Mouse (Mus musculus) lung, embryonic 14.5 days (tissue): ENCODE data around the gene Stk10. TPM values are rescaled to one million over a fixed set of nuclear protein-coding genes. Genes with fewer than 3 reads are reported as not detected.

Experiments used
- ATAC-seq: fragments of 200-750 bp; cut with Nextera tagmentation; 2 replicates; pipeline ENCODE4 v1.8.0; 2017; ENCODE audit warnings: mild to moderate bottlenecking, moderate TSS enrichment, moderate library complexity; ENCODE audit not compliant: insufficient read depth
- DNase-seq: peaks from one replicate; pipeline ENCODE4 v3.0.0-alpha.2; 2015
- H3K27ac ChIP-seq: fragments of 300-500 bp; sonication (generic); 2 replicates; pipeline ENCODE4 v1.5.1; 2014; ENCODE audit warnings: low read depth, mild to moderate bottlenecking, moderate library complexity
- H3K27me3 ChIP-seq: fragments of 300-500 bp; sonication (generic); 2 replicates; pipeline ENCODE4 v1.6.1; 2014; ENCODE audit warnings: low read length, control low read depth; ENCODE audit not compliant: insufficient read depth
- H3K36me3 ChIP-seq: fragments of 300-500 bp; sonication (generic); 2 replicates; pipeline ENCODE4 v1.6.1; 2014; ENCODE audit warnings: control low read depth; ENCODE audit not compliant: insufficient read depth
- H3K4me1 ChIP-seq: fragments of 300-500 bp; sonication (generic); 2 replicates; pipeline ENCODE4 v1.6.1; 2014; ENCODE audit warnings: antibody characterized with exemption, control low read depth; ENCODE audit not compliant: insufficient read depth
- H3K4me2 ChIP-seq: fragments of 300-500 bp; sonication (generic); 2 replicates; pipeline ENCODE4 v1.6.1; 2014; ENCODE audit warnings: mild to moderate bottlenecking
- H3K4me3 ChIP-seq: fragments of 300-500 bp; sonication (generic); 2 replicates; pipeline ENCODE4 v1.5.1; 2014; ENCODE audit warnings: low read depth, low read length
- H3K9ac ChIP-seq: fragments of 300-500 bp; sonication (generic); 2 replicates; pipeline ENCODE4 v1.6.1; 2014
- H3K9me3 ChIP-seq: fragments of 300-500 bp; sonication (generic); 2 replicates; pipeline ENCODE4 v1.6.1; 2016; ENCODE audit warnings: low read depth, low read length, control low read depth
- CTCF ChIP-seq: IDR thresholded peaks from 2 replicates; pipeline ENCODE4 v1.5.1; 2016; ENCODE audit warnings: antibody characterized with exemption, low read depth
- WGBS: fragments of 180-500 bp; shearing (Covaris S2); extraction: QIAGEN DNeasy Blood & Tissue Kit; methylation state at CpG from one replicate; pipeline ENCODE4 v1.1.7; 2014; 5-methylcytosine and 5-hydroxymethylcytosine counted together
- polyA plus RNA-seq: library from polyadenylated mRNA; unstranded; fragments of >200 nt; fragmentation: Nextera tagmentation; extraction: Ambion mirVana; gene quantifications from 2 replicates; pipeline ENCODE4 v1.2.1, GENCODE M21; 2014

Stk10 gene
- polyA plus RNA-seq, 1 experiment from 2014 or later, result 2.0 TPM

GRCm38 (mm10) chr11:32622479-32623190 lies 89.5 kb downstream of the Stk10 start:
- DNase-seq (no peak), ATAC-seq (no peak)
- Histone ChIP-seq H3K4me2 (no peak overlapping the region), H3K9ac (no peak overlapping the region), H3K9me3 (no peaks in the 10 kb centered on the region), H3K27ac (no peak overlapping the region), H3K4me1 (peaks cover 9% of the 10 kb centered on the region), H3K4me3 (no peak overlapping the region), H3K36me3 (0 out of 2 replicates have a peak, but pooled peaks cover 4% of the 10 kb centered on the region), H3K27me3 (no peaks in the 10 kb centered on the region)
- WGBS, result 84% methylated on average over 13 of the region's 13 CpGs
- no peak for TF ChIP-seq CTCF

- no peak overlapping the region for H3K4me2 ChIP-seq
- 0 out of 2 replicates have a peak, but pooled peaks cover 1% of the 10 kb centered on the region for H3K36me3 ChIP-seq
- DNase-seq, result no peak
- no peak overlapping the region for H3K27ac ChIP-seq
- H3K4me3 ChIP-seq, result no peak overlapping the region
- ATAC-seq, result no peak
- 77% methylated on average over 5 of the region's 5 CpGs for WGBS
- no peaks in the 10 kb centered on the region for H3K9me3 ChIP-seq
- H3K27me3 ChIP-seq, result no peaks in the 10 kb centered on the region
- no peak overlapping the region for H3K9ac ChIP-seq
- TF ChIP-seq CTCF, result no peak
- H3K4me1 ChIP-seq, result peaks cover 9% of the 10 kb centered on the region
These were observed 90.1 kb downstream of the Stk10 start for GRCm38 (mm10) chr11:32623236-32623635.

GRCm38 (mm10) chr11:32623912-32624311 lies 90.8 kb downstream of the Stk10 start:
- no peaks in the 10 kb centered on the region for H3K27me3 ChIP-seq

GRCm38 (mm10) chr11:32625677-32626076 lies 92.6 kb downstream of the Stk10 start:
- Histone ChIP-seq H3K4me3 (no peak overlapping the region), H3K4me2 (no peak overlapping the region), H3K9me3 (no peaks in the 10 kb centered on the region), H3K9ac (no peak overlapping the region), H3K4me1 (no peaks in the 10 kb centered on the region), H3K36me3 (no peaks in the 10 kb centered on the region), H3K27me3 (no peaks in the 10 kb centered on the region), H3K27ac (no peak overlapping the region)
- 55% methylated on average over 1 of the region's 1 CpGs for WGBS
- TF ChIP-seq CTCF, result peak; percentile 78
- DNase-seq, result peak; percentile 60
- no peak for ATAC-seq

More at GRCm38 (mm10) chr11:32623912-32624311, 90.8 kb downstream of the Stk10 start:
- H3K27ac ChIP-seq, result no peak overlapping the region
- ATAC-seq (no peak), DNase-seq (no peak)
- no peak for TF ChIP-seq CTCF
- no peaks in the 10 kb centered on the region for H3K9me3 ChIP-seq
- H3K4me2 ChIP-seq, result no peak overlapping the region
- H3K36me3 ChIP-seq, result no peaks in the 10 kb centered on the region
- WGBS, result 74% methylated on average over 6 of the region's 6 CpGs
- no peak overlapping the region for H3K4me3 ChIP-seq
- H3K9ac ChIP-seq, result no peak overlapping the region
- H3K4me1 ChIP-seq, result peaks cover 9% of the 10 kb centered on the region

- Histone ChIP-seq H3K27ac (no peak overlapping the region), H3K4me2 (no peak overlapping the region), H3K27me3 (no peaks in the 10 kb centered on the region), H3K9me3 (no peaks in the 10 kb centered on the region), H3K4me3 (no peak overlapping the region), H3K9ac (no peak overlapping the region), H3K4me1 (no peaks in the 10 kb centered on the region), H3K36me3 (no peaks in the 10 kb centered on the region)
- ATAC-seq (no peak), DNase-seq (no peak)
- 77% methylated on average over 6 of the region's 6 CpGs for WGBS
- TF ChIP-seq CTCF, result no peak
These were observed 93.0 kb downstream of the Stk10 start for GRCm38 (mm10) chr11:32626079-32626478.

- no peak overlapping the region for H3K4me3 ChIP-seq
- ATAC-seq (no peak), DNase-seq (no peak)
- H3K4me1 ChIP-seq, result no peaks in the 10 kb centered on the region
- H3K4me2 ChIP-seq, result no peak overlapping the region
- no peak overlapping the region for H3K27ac ChIP-seq
- H3K9me3 ChIP-seq, result no peaks in the 10 kb centered on the region
- H3K9ac ChIP-seq, result no peak overlapping the region
- TF ChIP-seq CTCF, result no peak
- WGBS, result 73% methylated on average over 6 of the region's 6 CpGs
- no peaks in the 10 kb centered on the region for H3K27me3 ChIP-seq
- no peaks in the 10 kb centered on the region for H3K36me3 ChIP-seq
These were observed 94.8 kb downstream of the Stk10 start for GRCm38 (mm10) chr11:32627900-32628299.

- Histone ChIP-seq H3K27me3 (no peaks in the 10 kb centered on the region), H3K4me1 (no peaks in the 10 kb centered on the region), H3K4me2 (no peak overlapping the region), H3K27ac (no peak overlapping the region), H3K9me3 (no peaks in the 10 kb centered on the region), H3K9ac (no peak overlapping the region), H3K36me3 (no peaks in the 10 kb centered on the region), H3K4me3 (no peak overlapping the region)
- ATAC-seq (no peak), DNase-seq (no peak)
- no peak for TF ChIP-seq CTCF
- 67% methylated on average over 4 of the region's 4 CpGs for WGBS
These were observed 96.7 kb downstream of the Stk10 start for GRCm38 (mm10) chr11:32629713-32630211.
